Mouse (Mus musculus) megakaryocyte progenitor cell, adult 5-6 weeks (primary cell): ENCODE results near the gene Xrra1. TPM values are rescaled to one million over a fixed set of nuclear protein-coding genes. Genes with fewer than 3 reads are reported as not detected.
"Not testable (repeated sequence)": the region's sequence is repeated elsewhere in the genome, so short reads cannot be mapped to it uniquely, and the experiment has no call there.

Experiments used
- ATAC-seq: replicated peaks from 2 replicates; pipeline ENCODE4 v1.8.0; 2016; ENCODE audit warnings: mild to moderate bottlenecking, moderate TSS enrichment, inconsistent platforms; ENCODE audit not compliant: poor library complexity
- total RNA-seq, 2 experiments: library from RNA; stranded (forward) in 1 of 2; stranded (reverse) in 1 of 2; fragments of 157-497, 149-512 nt in 1 of 2; fragments of 200-1000 nt in 1 of 2; gene quantifications; 2 replicates each; pipeline versions ENCODE4 v1.2.3 to v1.2.4; 2015 to 2017

The Xrra1 gene
- 0.17 TPM in 1 of 2 replicates, not detected in the other for total RNA-seq (2015)
- total RNA-seq (2017) = 0.25 TPM in 1 of 2 replicates, not detected in the other

GRCm38 (mm10) chr7:99858813-99859585, at the start of gene Xrra1:
Gene Xrra1 (plus strand): TSS chr7:99859116.
- ATAC-seq = peak; percentile 97

- no peak for ATAC-seq
Observed at GRCm38 (mm10) chr7:99810814-99811213, 48.1 kb upstream of the Xrra1 start.

- no peak for ATAC-seq
Observed at GRCm38 (mm10) chr7:99811661-99812060, 47.3 kb upstream of the Xrra1 start.

GRCm38 (mm10) chr7:99813394-99813793, 45.5 kb upstream of the Xrra1 start:
- ATAC-seq = peak; percentile 54

- not testable (repeated sequence) for ATAC-seq
Observed at GRCm38 (mm10) chr7:99818181-99818725, 40.7 kb upstream of the Xrra1 start.

- no peak for ATAC-seq
Observed at GRCm38 (mm10) chr7:99821953-99822352, 37.0 kb upstream of the Xrra1 start.

- peak; percentile 76 for ATAC-seq
Observed at GRCm38 (mm10) chr7:99822426-99822825, 36.5 kb upstream of the Xrra1 start.

GRCm38 (mm10) chr7:99823045-99823663, 35.8 kb upstream of the Xrra1 start:
- no peak for ATAC-seq

GRCm38 (mm10) chr7:99824649-99825483, 34.0 kb upstream of the Xrra1 start:
- ATAC-seq = peak; percentile 36

- ATAC-seq = no peak
Observed at GRCm38 (mm10) chr7:99825511-99825910, 33.4 kb upstream of the Xrra1 start.

- ATAC-seq = no peak
Observed at GRCm38 (mm10) chr7:99826096-99826495, 32.8 kb upstream of the Xrra1 start.

- peak; percentile 96 for ATAC-seq
Observed at GRCm38 (mm10) chr7:99828083-99828570, 30.8 kb upstream of the Xrra1 start, which contains the start of gene Neu3. Gene Neu3 (minus strand): TSS chr7:99828417.

GRCm38 (mm10) chr7:99833115-99833845, 25.6 kb upstream of the Xrra1 start:
- ATAC-seq = no peak

- ATAC-seq = no peak
Observed at GRCm38 (mm10) chr7:99833846-99834222, 25.1 kb upstream of the Xrra1 start.

GRCm38 (mm10) chr7:99834314-99834853, 24.5 kb upstream of the Xrra1 start:
- ATAC-seq = no peak

- ATAC-seq = no peak
Observed at GRCm38 (mm10) chr7:99836781-99837180, 22.1 kb upstream of the Xrra1 start.

GRCm38 (mm10) chr7:99837358-99838071, 21.4 kb upstream of the Xrra1 start:
- no peak for ATAC-seq

- no peak for ATAC-seq
Observed at GRCm38 (mm10) chr7:99838241-99838640, 20.7 kb upstream of the Xrra1 start.

GRCm38 (mm10) chr7:99845533-99846236, 13.2 kb upstream of the Xrra1 start:
- ATAC-seq = no peak
